Mouse (Mus musculus) limb, embryonic 14.5 days (tissue): ENCODE data around the gene Arsg. TPM values are rescaled to one million over a fixed set of nuclear protein-coding genes. Genes with fewer than 3 reads are reported as not detected.
"Not testable (repeated sequence)": the region's sequence is repeated elsewhere in the genome, so short reads cannot be mapped to it uniquely, and the experiment has no call there.

ENCODE experiments used
- ATAC-seq: fragments of 200-750 bp; cut with Nextera tagmentation; 2 replicates; pipeline ENCODE4 v1.8.0; 2017; ENCODE audit warnings: low read depth, moderate number of reproducible peaks, moderate TSS enrichment; ENCODE audit not compliant: low FRiP score
- DNase-seq: peaks from one replicate; pipeline ENCODE4 v3.0.0-alpha.2; 2015; ENCODE audit warnings: low spot score
- H3K27ac ChIP-seq: fragments of 300-500 bp; sonication (generic); replicated peaks from 2 replicates; pipeline ENCODE4 v1.5.1; 2014; ENCODE audit warnings: low read depth, mild to moderate bottlenecking, low read length, moderate library complexity, mixed read lengths
- H3K27me3 ChIP-seq: fragments of 300-500 bp; sonication (generic); 2 replicates; pipeline ENCODE4 v1.6.1; 2014; ENCODE audit warnings: low read length, mixed read lengths; ENCODE audit not compliant: control insufficient read depth, insufficient read depth
- H3K36me3 ChIP-seq: fragments of 300-500 bp; sonication (generic); 2 replicates; pipeline ENCODE4 v1.6.1; 2014; ENCODE audit warnings: mild to moderate bottlenecking, low read length, moderate library complexity, mixed read lengths; ENCODE audit not compliant: control insufficient read depth, insufficient read depth
- H3K4me1 ChIP-seq: fragments of 300-500 bp; sonication (generic); 2 replicates; pipeline ENCODE4 v1.6.1; 2014; ENCODE audit warnings: antibody characterized with exemption, low read length, mixed read lengths; ENCODE audit not compliant: control insufficient read depth, insufficient read depth
- H3K4me2 ChIP-seq: fragments of 300-500 bp; sonication (generic); replicated peaks from 2 replicates; pipeline ENCODE4 v1.6.1; 2014; ENCODE audit warnings: low read depth, mild to moderate bottlenecking, low read length, moderate library complexity; ENCODE audit not compliant: severe bottlenecking
- H3K4me3 ChIP-seq: fragments of 300-500 bp; sonication (generic); replicated peaks from 2 replicates; pipeline ENCODE4 v1.5.1; 2014; ENCODE audit warnings: low read length
- H3K9ac ChIP-seq: fragments of 300-500 bp; sonication (generic); 2 replicates; pipeline ENCODE4 v1.6.1; 2014; ENCODE audit warnings: mild to moderate bottlenecking, low read depth, low read length, moderate library complexity; ENCODE audit not compliant: severe bottlenecking
- H3K9me3 ChIP-seq: fragments of 300-500 bp; sonication (generic); 2 replicates; pipeline ENCODE4 v1.6.1; 2016; ENCODE audit warnings: low read length; ENCODE audit not compliant: control insufficient read depth
- POLR2A ChIP-seq: fragments of 200-500 bp; IDR thresholded peaks from 2 replicates; pipeline ENCODE4 v1.8.0; 2012; ENCODE audit warnings: inconsistent platforms, mild to moderate bottlenecking, moderate library complexity, borderline replicate concordance; ENCODE audit not compliant: insufficient read depth, insufficient read length; ENCODE audit errors: extremely low read depth
- WGBS: fragments of 180-500 bp; shearing (Covaris S2); extraction: QIAGEN DNeasy Blood & Tissue Kit; methylation state at CpG from one replicate; pipeline ENCODE4 v1.1.7; 2014; 5-methylcytosine and 5-hydroxymethylcytosine counted together
- polyA plus RNA-seq, 2 experiments: library from polyadenylated mRNA; depleted of rRNA in 1 of 2; stranded (reverse) in 1 of 2; unstranded in 1 of 2; fragments of >200 nt; fragmentation: Nextera tagmentation in 1 of 2; extraction: Ambion mirVana in 1 of 2; gene quantifications; 2 replicates each; pipeline versions ENCODE4 v1.2.1 to v1.2.3; 2012 to 2014

Gene Arsg
- polyA plus RNA-seq, 2 experiments: 3.2 to 5.3 TPM

DNA sequence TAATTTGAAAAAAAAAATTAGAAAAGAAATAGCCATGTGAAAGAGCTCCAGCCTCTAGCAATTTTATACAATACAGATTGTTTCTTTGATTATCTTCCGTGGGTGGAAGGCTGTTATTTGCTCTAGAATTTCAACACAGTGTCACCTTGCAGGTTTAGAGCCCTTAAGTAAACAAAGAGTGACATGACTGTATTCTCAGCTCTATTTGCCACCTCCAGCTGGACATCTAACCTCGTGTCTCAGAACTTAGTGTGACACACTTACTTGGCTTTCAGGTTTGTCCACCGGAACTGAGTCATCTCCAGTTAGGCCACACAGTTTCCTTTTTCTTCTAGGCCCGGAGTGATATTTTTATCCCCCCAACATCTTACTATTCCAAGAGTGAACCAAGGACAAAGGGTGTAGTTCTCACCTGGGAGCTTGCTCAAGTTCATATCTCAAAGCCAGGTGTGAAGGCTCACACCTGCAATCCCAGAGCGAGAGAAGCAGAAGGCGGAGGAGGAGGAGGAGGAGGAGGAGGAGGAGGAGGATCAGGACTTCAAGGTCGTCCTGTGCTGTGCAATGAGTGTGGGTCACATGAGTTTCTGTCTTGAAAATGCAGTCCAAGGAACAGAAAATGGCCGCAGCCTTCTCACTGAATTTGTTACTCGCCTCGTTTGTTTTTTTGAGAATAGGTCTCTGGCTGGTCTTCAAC lies 15.0 kb downstream of the Arsg start:
- ATAC-seq (no peak), DNase-seq (no peak)
- 79% methylated on average over 10 of the region's 10 CpGs for WGBS

DNA sequence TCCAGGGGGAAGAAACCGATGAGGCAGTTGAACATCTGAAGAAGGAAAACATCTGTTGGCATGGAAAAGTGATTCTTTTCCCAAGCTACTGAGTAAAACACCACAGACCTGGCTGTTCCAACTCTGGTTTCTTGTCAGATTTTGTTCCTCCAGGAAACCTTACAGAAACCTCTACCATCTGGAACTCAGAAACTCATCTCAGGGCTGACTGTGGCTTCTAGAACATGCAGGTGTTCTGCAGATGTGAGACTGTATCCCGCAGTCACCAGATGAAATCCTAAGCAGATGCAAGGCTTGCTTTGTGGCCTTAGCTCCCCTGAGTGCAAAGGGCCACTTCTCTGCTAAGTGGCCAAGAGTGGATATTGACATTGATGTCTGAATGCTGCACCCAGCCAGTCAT lies 16.6 kb downstream of the Arsg start:
- Histone ChIP-seq H3K27ac (no peak overlapping the region), H3K9ac (no peak overlapping the region), H3K27me3 (no peaks in the 10 kb centered on the region), H3K36me3 (no peaks in the 10 kb centered on the region), H3K9me3 (no peaks in the 10 kb centered on the region), H3K4me3 (no peak overlapping the region), H3K4me2 (no peak overlapping the region), H3K4me1 (no peaks in the 10 kb centered on the region)
- ATAC-seq (no peak), DNase-seq (no peak)
- no peak for TF ChIP-seq POLR2A
- 47% methylated on average over 2 of the region's 2 CpGs for WGBS

More for the DNA sequence above, 15.0 kb downstream of the Arsg start:
- Histone ChIP-seq H3K27me3 (no peaks in the 10 kb centered on the region), H3K9ac (no peak overlapping the region), H3K27ac (no peak overlapping the region), H3K4me3 (no peak overlapping the region), H3K36me3 (no peaks in the 10 kb centered on the region), H3K9me3 (no peaks in the 10 kb centered on the region), H3K4me1 (no peaks in the 10 kb centered on the region), H3K4me2 (no peak overlapping the region)
- TF ChIP-seq POLR2A: no peak

DNA sequence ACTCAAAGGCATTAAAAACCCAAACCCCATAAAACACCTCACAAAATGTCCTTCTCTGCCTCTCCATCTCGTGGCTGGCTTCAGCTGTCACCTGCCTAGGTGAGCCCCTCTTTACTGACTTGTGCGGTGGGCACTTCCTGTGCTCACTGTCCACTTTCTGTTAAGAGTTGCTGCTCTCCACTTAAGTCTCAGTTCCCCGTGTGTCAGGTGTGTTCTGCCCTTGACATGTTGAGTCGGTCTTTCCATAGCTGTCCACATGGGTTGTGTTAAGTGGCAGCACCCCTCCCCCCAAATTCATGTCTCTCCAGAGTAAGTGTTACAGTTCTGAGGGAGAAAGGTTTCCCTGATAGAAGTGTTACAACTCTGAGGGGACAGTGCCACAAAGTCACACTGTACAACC lies 18.7 kb downstream of the Arsg start:
- Histone ChIP-seq H3K36me3 (no peaks in the 10 kb centered on the region), H3K4me1 (no peaks in the 10 kb centered on the region), H3K4me3 (no peak overlapping the region), H3K4me2 (no peak overlapping the region), H3K27me3 (no peaks in the 10 kb centered on the region), H3K27ac (no peak overlapping the region), H3K9ac (no peak overlapping the region), H3K9me3 (no peaks in the 10 kb centered on the region)
- DNase-seq (no peak), ATAC-seq (no peak)
- TF ChIP-seq POLR2A: no peak
- WGBS: 55% methylated on average over 4 of the region's 4 CpGs

DNA sequence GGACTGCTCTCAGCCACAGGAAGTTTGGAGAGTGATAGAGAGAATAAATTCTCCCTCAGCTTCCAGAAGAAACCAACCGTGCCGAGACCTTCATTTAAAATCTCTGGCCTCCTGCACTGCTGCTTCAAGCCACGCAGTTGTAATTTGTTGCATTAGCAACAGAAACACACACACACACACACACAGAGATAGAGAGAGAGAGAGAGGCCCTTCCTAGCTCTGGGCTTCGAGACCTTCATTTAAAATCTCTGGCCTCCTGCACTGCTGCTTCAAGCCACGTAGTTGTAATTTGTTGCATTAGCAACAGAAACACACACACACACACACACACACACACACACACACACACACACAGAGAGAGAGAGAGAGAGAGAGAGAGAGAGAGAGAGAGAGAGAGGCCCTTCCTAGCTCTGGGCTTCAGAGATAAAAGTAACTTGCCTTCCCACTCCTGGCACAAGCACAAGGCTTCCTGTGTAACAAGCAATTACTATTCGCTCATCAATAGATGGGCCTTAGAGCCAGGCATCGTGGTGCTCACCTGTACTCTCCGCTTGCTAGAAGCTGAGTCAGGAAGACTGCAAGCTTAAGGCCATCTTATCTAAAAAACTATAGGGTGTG lies 19.8 kb downstream of the Arsg start:
- not testable (repeated sequence) for H3K27ac ChIP-seq, H3K36me3 ChIP-seq, DNase-seq, H3K27me3 ChIP-seq, H3K4me1 ChIP-seq, H3K4me3 ChIP-seq, H3K9me3 ChIP-seq, ATAC-seq, H3K4me2 ChIP-seq, H3K9ac ChIP-seq
- WGBS: 80% methylated on average over 8 of the region's 8 CpGs

DNA sequence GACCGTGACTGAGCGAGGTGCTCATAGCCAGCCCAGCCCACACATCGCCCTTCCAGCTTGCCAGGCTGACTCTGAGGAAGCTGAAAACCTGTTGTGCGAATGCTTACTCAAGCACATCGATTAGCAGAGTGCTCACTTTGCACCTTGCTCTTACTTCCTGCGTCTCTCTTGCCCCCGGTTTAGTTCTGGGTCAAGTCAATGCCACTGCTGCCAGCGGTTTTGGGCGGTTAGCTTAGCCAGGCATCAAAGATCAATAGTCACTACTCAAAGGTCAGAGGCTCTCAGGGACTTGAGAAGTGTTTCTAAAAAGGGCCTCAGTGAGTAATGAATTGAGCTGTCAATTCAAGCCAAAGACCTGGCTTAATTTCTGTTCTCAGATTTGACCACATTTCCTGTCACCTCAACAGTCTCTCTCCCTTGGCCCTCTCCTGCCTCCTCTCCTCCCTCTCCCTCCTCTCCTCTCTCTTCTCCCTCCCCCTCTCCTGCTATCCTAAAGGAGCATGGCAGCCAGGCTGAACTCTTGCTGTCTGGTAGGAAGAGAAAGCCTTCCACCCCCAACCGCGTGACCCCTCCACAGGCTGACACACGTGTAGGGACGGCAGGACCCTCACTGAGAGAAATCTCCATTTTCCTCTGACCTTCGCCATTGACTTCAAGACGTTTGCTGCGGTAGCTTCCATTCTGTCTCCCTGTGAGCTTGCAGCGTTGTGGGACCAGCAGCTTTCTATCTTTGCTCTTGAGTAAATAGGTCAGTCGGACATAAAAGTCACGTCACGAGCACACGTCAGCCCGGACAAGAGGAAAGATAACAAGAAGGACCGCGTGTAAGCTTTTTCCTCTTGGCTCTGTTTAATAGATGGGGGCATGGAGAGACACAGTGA lies 22.0 kb downstream of the Arsg start:
- Histone ChIP-seq H3K4me3 (no peak overlapping the region), H3K4me2 (no peak overlapping the region)
- no peak for ATAC-seq

More for the DNA sequence above, 22.0 kb downstream of the Arsg start:
- Histone ChIP-seq H3K27ac (no peak overlapping the region), H3K27me3 (no peaks in the 10 kb centered on the region), H3K9me3 (no peaks in the 10 kb centered on the region), H3K36me3 (no peaks in the 10 kb centered on the region), H3K4me1 (0 out of 2 replicates have a peak, but pooled peaks cover 6% of the 10 kb centered on the region), H3K9ac (no peak overlapping the region)
- DNase-seq: no peak
- no peak for TF ChIP-seq POLR2A
- WGBS: 47% methylated on average over 24 of the region's 24 CpGs
